8 mouse cellular contexts compared by ENCODE assay signal in the genomic region with DNA sequence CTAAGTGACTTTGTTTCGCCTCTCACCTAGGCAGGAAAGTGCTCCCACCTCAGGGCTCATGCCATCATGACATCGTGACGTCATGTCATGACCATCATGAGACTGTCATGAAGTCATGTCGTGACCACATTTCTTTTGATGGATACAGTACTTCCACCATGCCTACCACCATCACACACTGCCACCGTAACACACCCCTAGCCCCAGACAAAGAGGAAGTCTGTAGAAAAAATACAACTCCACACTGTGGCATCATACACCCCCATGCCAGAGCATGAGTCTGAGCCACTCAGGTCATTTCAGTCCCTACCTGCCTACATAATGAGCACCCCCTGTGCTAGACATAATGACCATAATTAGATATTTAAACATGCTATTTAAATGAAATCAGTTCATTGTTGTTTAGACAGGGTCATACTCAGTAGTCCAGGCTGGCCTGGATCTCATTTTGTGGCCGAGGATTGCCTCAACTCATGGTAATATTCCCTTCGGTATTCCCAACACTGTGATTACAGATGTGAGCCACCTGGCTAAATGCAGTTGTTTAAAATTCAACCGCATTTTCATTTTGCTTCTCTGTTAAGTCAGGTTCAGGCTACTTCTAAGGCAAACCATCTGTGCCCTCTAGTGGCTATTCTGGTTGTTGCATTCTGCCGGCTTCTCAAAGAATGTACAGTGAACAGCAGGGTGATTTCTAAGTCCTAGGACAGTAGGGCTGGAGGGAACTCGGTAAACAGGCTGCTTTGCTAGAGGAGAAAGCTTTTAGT. TPM values are rescaled to one million over a fixed set of nuclear protein-coding genes. Genes with fewer than 3 reads are reported as not detected.
DNase-seq lines count a peak whose midpoint lies in the region; ATAC-seq and TF ChIP-seq lines count a peak whose summit lies in the region.

No protein-coding gene starts in this region.

- H3K36me3 ChIP-seq in G1E (replicated peaks): no peaks in the 10 kb centered on the region
- no peaks in the 10 kb centered on the region for H3K36me3 ChIP-seq in forebrain, embryonic 16.5 days (ENCODE audit: control insufficient read depth, insufficient read depth)
- H3K36me3 ChIP-seq in hindbrain, embryonic 11.5 days (ENCODE audit: control insufficient read depth, insufficient read depth, low read length): no peaks in the 10 kb centered on the region
- H3K36me3 ChIP-seq in lung, embryonic 14.5 days (ENCODE audit: insufficient read depth): no peaks in the 10 kb centered on the region
- no peaks in the 10 kb centered on the region for H3K36me3 ChIP-seq in thymus, adult 2 months (ENCODE audit: control insufficient read depth, insufficient read depth, low read length)

- 40% methylated on average over 10 of the region's 10 CpGs for WGBS in forebrain, embryonic 16.5 days
- 49% methylated on average over 10 of the region's 10 CpGs for WGBS in hindbrain, embryonic 11.5 days
- 32% methylated on average over 10 of the region's 10 CpGs for WGBS in lung, embryonic 14.5 days
- WGBS in thymus, adult 2 months: 26% methylated on average over 10 of the region's 10 CpGs

- no peak overlapping the region for H3K27ac ChIP-seq in forebrain, embryonic 16.5 days (ENCODE audit: low read length)
- H3K27ac ChIP-seq in hindbrain, embryonic 11.5 days (ENCODE audit: low read depth, low read length): no peak overlapping the region
- H3K27ac ChIP-seq in lung, embryonic 14.5 days (ENCODE audit: low read depth): no peak overlapping the region
- no peak overlapping the region for H3K27ac ChIP-seq in thymus, adult 2 months (ENCODE audit: control insufficient read depth, insufficient read depth, low read length)

- H3K4me2 ChIP-seq in forebrain, embryonic 16.5 days (ENCODE audit: low read length): no peak overlapping the region
- no peak overlapping the region for H3K4me2 ChIP-seq in hindbrain, embryonic 11.5 days (replicated peaks; ENCODE audit: low read depth, low read length)
- H3K4me2 ChIP-seq in lung, embryonic 14.5 days: no peak overlapping the region

- peaks cover 2% of the 10 kb centered on the region; the same call in 1 of the 2 replicates for H3K27me3 ChIP-seq in G1E (ENCODE audit: insufficient read depth, low read length)
- no peaks in the 10 kb centered on the region for H3K27me3 ChIP-seq in forebrain, embryonic 16.5 days (replicated peaks; ENCODE audit: control insufficient read depth, insufficient read depth, low read length)
- no peaks in the 10 kb centered on the region for H3K27me3 ChIP-seq in hindbrain, embryonic 11.5 days (ENCODE audit: control insufficient read depth, insufficient read depth, low read length)
- no peaks in the 10 kb centered on the region for H3K27me3 ChIP-seq in lung, embryonic 14.5 days (ENCODE audit: insufficient read depth, low read length)
- no peaks in the 10 kb centered on the region for H3K27me3 ChIP-seq in thymus, adult 2 months (ENCODE audit: control insufficient read depth, insufficient read depth, low read length)

- H3K9ac ChIP-seq in forebrain, embryonic 16.5 days (replicated peaks; ENCODE audit: low read depth, low read length): no peak overlapping the region
- H3K9ac ChIP-seq in hindbrain, embryonic 11.5 days (ENCODE audit: low read depth, low read length): no peak overlapping the region
- no peak overlapping the region for H3K9ac ChIP-seq in lung, embryonic 14.5 days

- no peaks in the 10 kb centered on the region for H3K9me3 ChIP-seq in G1E (replicated peaks)
- H3K9me3 ChIP-seq in forebrain, embryonic 16.5 days (ENCODE audit: control insufficient read depth, low read length): no peaks in the 10 kb centered on the region
- H3K9me3 ChIP-seq in hindbrain, embryonic 11.5 days (ENCODE audit: control insufficient read depth, low read length): no peaks in the 10 kb centered on the region
- H3K9me3 ChIP-seq in lung, embryonic 14.5 days (ENCODE audit: low read depth, low read length): no peaks in the 10 kb centered on the region

- H3K4me3 ChIP-seq in G1E (ENCODE audit: low read depth, low read length): no peak overlapping the region
- no peak overlapping the region for H3K4me3 ChIP-seq in forebrain, embryonic 16.5 days (replicated peaks; ENCODE audit: low read length)
- H3K4me3 ChIP-seq in hindbrain, embryonic 11.5 days (ENCODE audit: low read depth, low read length): no peak overlapping the region
- H3K4me3 ChIP-seq in lung, embryonic 14.5 days (ENCODE audit: low read depth, low read length): no peak overlapping the region
- H3K4me3 ChIP-seq in thymus, adult 2 months (ENCODE audit: control insufficient read depth, insufficient read depth, low read length): no peak overlapping the region

- peaks cover 6% of the 10 kb centered on the region; the same call in 1 of the 2 replicates for H3K4me1 ChIP-seq in G1E (ENCODE audit: insufficient read depth, low read depth, low read length)
- H3K4me1 ChIP-seq in forebrain, embryonic 16.5 days (replicated peaks; ENCODE audit: control insufficient read depth, insufficient read depth, low read length): 0 out of 2 replicates have a peak, but pooled peaks cover 2% of the 10 kb centered on the region
- H3K4me1 ChIP-seq in hindbrain, embryonic 11.5 days (replicated peaks; ENCODE audit: control insufficient read depth, insufficient read depth, low read length): no peaks in the 10 kb centered on the region
- no peaks in the 10 kb centered on the region for H3K4me1 ChIP-seq in lung, embryonic 14.5 days (ENCODE audit: insufficient read depth)
- peaks cover 22% of the 10 kb centered on the region for H3K4me1 ChIP-seq in thymus, adult 2 months (replicated peaks; ENCODE audit: control insufficient read depth, insufficient read depth, low read length)

- no peak for TF ChIP-seq POLR2A in thymus, adult 2 months (IDR thresholded peaks at IDR 0.05; ENCODE audit: control insufficient read depth, extremely low read depth, insufficient read depth, low read length, poor library complexity)

- peak; percentile 33 for DNase-seq in G1E (ENCODE audit: low spot score)
- peak; percentile 55 for DNase-seq in cerebellum, adult 11-12 months
- peak; percentile 91 for DNase-seq in hindbrain, embryonic 11.5 days (ENCODE audit: low spot score)
- DNase-seq in layer of hippocampus, adult 9-10 months (ENCODE audit: low spot score): peak; percentile 96
- peak; percentile 99 for DNase-seq in lung, embryonic 14.5 days
- peak; percentile 91 for DNase-seq in thymus, adult 2 months

- ATAC-seq in G1E (ENCODE audit: extremely low read depth, insufficient number of reproducible peaks, low FRiP score, poor library complexity, severe bottlenecking): peak; percentile 60
- peak; percentile 89 for ATAC-seq in forebrain, embryonic 16.5 days
- peak; percentile 57 for ATAC-seq in hindbrain, embryonic 11.5 days (ENCODE audit: low FRiP score)
- peak; percentile 88 for ATAC-seq in lung, embryonic 14.5 days (ENCODE audit: insufficient read depth)
- ATAC-seq in neutrophil, adult 5-6 weeks (ENCODE audit: extremely low read depth, insufficient number of reproducible peaks, low FRiP score, poor library complexity, severe bottlenecking): peak; percentile 77

- peak; percentile 84 for TF ChIP-seq CTCF in G1E (IDR thresholded peaks at IDR 0.05; ENCODE audit: low read depth, low read length)
- peak; percentile 94 for TF ChIP-seq CTCF in lung, embryonic 14.5 days (IDR thresholded peaks at IDR 0.05; ENCODE audit: low read depth)
- TF ChIP-seq CTCF in thymus, adult 2 months (IDR thresholded peaks at IDR 0.05; ENCODE audit: borderline replicate concordance, control insufficient read depth, extremely low read depth, insufficient read depth, low read length, poor library complexity): no peak

RNA-seq across cellular contexts. Expression of gene Gucy2c, which starts 39.0 kb away (rescaled TPM):
- not detected in 2 replicates for total RNA-seq in G1E (2014; fragmentation: Nextera tagmentation)
- under 0.01 TPM in 1 of 2 replicates, not detected in the other for total RNA-seq in G1E (2017)
- polyA plus RNA-seq in G1E (2012): not detected in 2 replicates
- polyA plus RNA-seq in forebrain, embryonic 16.5 days (2015; fragmentation: Nextera tagmentation; extraction: Ambion mirVana): 0.15 TPM in 1 of 2 replicates, not detected in the other
- polyA plus RNA-seq in hindbrain, embryonic 11.5 days (2014; fragmentation: Nextera tagmentation; extraction: Ambion mirVana): 0.24 TPM in 1 of 2 replicates, not detected in the other
- polyA plus RNA-seq in lung, embryonic 14.5 days (2014; fragmentation: Nextera tagmentation; extraction: Ambion mirVana): 0.08 and 0.14 TPM in 2 replicates
- total RNA-seq in neutrophil, adult 5-6 weeks (2017): 0.23 and 0.37 TPM in 2 replicates
- 0.22 and 0.31 TPM in 2 replicates for polyA plus RNA-seq in thymus, adult 2 months (2012; rRNA removed)

Comparison
In these comparisons a context has a peak if more than half of its experiments do, and no peak if none do; other contexts are left out.
1. DNase-seq: peak in every context shown above with its lines; median percentile 99 in lung, embryonic 14.5 days; 96 in layer of hippocampus, adult 9-10 months; 91 in hindbrain, embryonic 11.5 days; 91 in thymus, adult 2 months; 55 in cerebellum, adult 11-12 months; 33 in G1E.